ENCODE assay signal across 8 mouse cellular contexts in genomic region chr5:104460856-104461255, GRCm38 (mm10). TPM values are rescaled to one million over a fixed set of nuclear protein-coding genes. Genes with fewer than 3 reads are reported as not detected.
DNase-seq lines count a peak whose midpoint lies in the region; ATAC-seq and TF ChIP-seq lines count a peak whose summit lies in the region.

No protein-coding gene starts in this region.

- H3K36me3 ChIP-seq in heart, embryonic 10.5 days, result peaks cover 28% of the 10 kb centered on the region
- H3K36me3 ChIP-seq in neural tube, embryonic 11.5 days (ENCODE audit: control insufficient read depth, insufficient read depth, low read length), result peaks cover 5% of the 10 kb centered on the region; the same call in 1 of the 2 replicates

- peaks cover 3% of the 10 kb centered on the region; the same call in 1 of the 2 replicates for H3K4me1 ChIP-seq in lung, adult 2 months (ENCODE audit: control insufficient read depth, insufficient read depth, low read length)
- peaks cover 8% of the 10 kb centered on the region; the same call in 1 of the 2 replicates for H3K4me1 ChIP-seq in heart, embryonic 10.5 days
- H3K4me1 ChIP-seq in neural tube, embryonic 11.5 days (ENCODE audit: control insufficient read depth, insufficient read depth, low read length), result no peaks in the 10 kb centered on the region

- no peaks in the 10 kb centered on the region for H3K9me3 ChIP-seq in heart, embryonic 10.5 days
- H3K9me3 ChIP-seq in neural tube, embryonic 11.5 days (ENCODE audit: control insufficient read depth, low read length), result no peaks in the 10 kb centered on the region; the same call in 1 of the 2 replicates

- H3K27me3 ChIP-seq in heart, embryonic 10.5 days (ENCODE audit: insufficient read depth, poor library complexity, severe bottlenecking), result no peaks in the 10 kb centered on the region
- H3K27me3 ChIP-seq in neural tube, embryonic 11.5 days (ENCODE audit: control insufficient read depth, insufficient read depth, low read length), result no peaks in the 10 kb centered on the region

- H3K4me2 ChIP-seq in neural tube, embryonic 11.5 days (ENCODE audit: low read depth), result peak overlapping the region; percentile 77

- TF ChIP-seq POLR2A in lung, adult 2 months (IDR thresholded peaks at IDR 0.05; ENCODE audit: borderline replicate concordance, extremely low read depth, low read depth, low read length), result no peak

- H3K9ac ChIP-seq in neural tube, embryonic 11.5 days (ENCODE audit: low read length), result no peak overlapping the region

- DNase-seq in lung, adult 2 months, result no peak
- DNase-seq in lung, postnatal 4 days, result no peak
- no peak for DNase-seq in heart, embryonic 10.5 days (ENCODE audit: low spot score)
- DNase-seq in kidney, postnatal 14 days, result peak; percentile 36
- DNase-seq in neural tube, embryonic 11.5 days (ENCODE audit: low spot score), result no peak
- DNase-seq in spleen, postnatal 4 days (ENCODE audit: low spot score in 2 of 2), result no peak

- 22% methylated on average over 7 of the region's 7 CpGs for WGBS in lung, adult 2 months
- 65% methylated on average over 6 of the region's 7 CpGs for WGBS in heart, embryonic 10.5 days
- 60% methylated on average over 6 of the region's 7 CpGs for WGBS in neural tube, embryonic 11.5 days

- ATAC-seq in neural tube, embryonic 11.5 days (ENCODE audit: insufficient read depth, low FRiP score, low TSS enrichment), result no peak
- ATAC-seq in megakaryocyte progenitor cell, adult 5-6 weeks (replicated peaks; ENCODE audit: poor library complexity), result no peak
- no peak for ATAC-seq in CD4-positive, CD25-positive, alpha-beta regulatory T cell, adult 4 months

- H3K4me3 ChIP-seq in lung, adult 2 months (replicated peaks; ENCODE audit: extremely low read depth, low read depth, low read length), result peak overlapping the region; percentile 39
- peak overlapping the region; percentile 86; the same call in 1 of the 2 replicates for H3K4me3 ChIP-seq in heart, embryonic 10.5 days
- peak overlapping the region; percentile 79 for H3K4me3 ChIP-seq in neural tube, embryonic 11.5 days (ENCODE audit: low read depth, low read length)

- no peak for TF ChIP-seq CTCF in lung, adult 2 months (IDR thresholded peaks at IDR 0.05; ENCODE audit: insufficient read depth, low read length)

- H3K27ac ChIP-seq in heart, embryonic 10.5 days, result no peak overlapping the region
- H3K27ac ChIP-seq in neural tube, embryonic 11.5 days (ENCODE audit: low read depth, low read length), result no peak overlapping the region

RNA-seq across cellular contexts. Expression of gene Pkd2, which starts 1.6 kb away (rescaled TPM):
- 38.8 and 48.5 TPM in 2 replicates for polyA plus RNA-seq in lung, adult 2 months (2012; rRNA removed)
- 6.7 and 10.6 TPM in 2 replicates for polyA plus RNA-seq in heart, embryonic 10.5 days (2016; fragmentation: Nextera tagmentation; extraction: Ambion mirVana)
- 14.6 and 14.7 TPM in 2 replicates for polyA plus RNA-seq in neural tube, embryonic 11.5 days (2014; fragmentation: Nextera tagmentation; extraction: Ambion mirVana)
- total RNA-seq in megakaryocyte progenitor cell, adult 5-6 weeks (2015), result 2.3 and 2.4 TPM in 2 replicates
- total RNA-seq in megakaryocyte progenitor cell, adult 5-6 weeks (2017), result 2.0 and 3.8 TPM in 2 replicates
- polyA plus RNA-seq in CD4-positive, CD25-positive, alpha-beta regulatory T cell, adult 4 months (2017; shearing (Covaris generic)), result under 1 TPM; 0.05 to 0.15 TPM

RNA-seq across cellular contexts. Expression of gene Spp1, which starts 25.9 kb away (rescaled TPM):
- polyA plus RNA-seq in lung, adult 2 months (2012; rRNA removed), result 54.9 and 134 TPM in 2 replicates
- polyA plus RNA-seq in heart, embryonic 10.5 days (2016; fragmentation: Nextera tagmentation; extraction: Ambion mirVana), result 2.1 and 2.2 TPM in 2 replicates
- 5.3 and 6.0 TPM in 2 replicates for polyA plus RNA-seq in neural tube, embryonic 11.5 days (2014; fragmentation: Nextera tagmentation; extraction: Ambion mirVana)
- 9.5 and 10.5 TPM in 2 replicates for total RNA-seq in megakaryocyte progenitor cell, adult 5-6 weeks (2015)
- 4.7 and 5.9 TPM in 2 replicates for total RNA-seq in megakaryocyte progenitor cell, adult 5-6 weeks (2017)
- 1 to 10 TPM in 1 of 2 experiments, not detected in 1; 2.7 TPM for polyA plus RNA-seq in CD4-positive, CD25-positive, alpha-beta regulatory T cell, adult 4 months (2017; shearing (Covaris generic))

RNA-seq across cellular contexts. Expression of gene BC005561, which starts 47.3 kb away (rescaled TPM):
- 1.1 and 1.6 TPM in 2 replicates for polyA plus RNA-seq in lung, adult 2 months (2012; rRNA removed)
- 7.1 and 11.5 TPM in 2 replicates for polyA plus RNA-seq in heart, embryonic 10.5 days (2016; fragmentation: Nextera tagmentation; extraction: Ambion mirVana)
- polyA plus RNA-seq in neural tube, embryonic 11.5 days (2014; fragmentation: Nextera tagmentation; extraction: Ambion mirVana), result 14.1 and 15.0 TPM in 2 replicates
- total RNA-seq in megakaryocyte progenitor cell, adult 5-6 weeks (2015), result 11.3 and 17.8 TPM in 2 replicates
- total RNA-seq in megakaryocyte progenitor cell, adult 5-6 weeks (2017), result 10.7 and 14.6 TPM in 2 replicates
- polyA plus RNA-seq in CD4-positive, CD25-positive, alpha-beta regulatory T cell, adult 4 months (2017; shearing (Covaris generic)), result 1 to 10 TPM; 2.3 to 3.4 TPM
